29 mouse cellular contexts compared by ENCODE assay signal in the genomic region with DNA sequence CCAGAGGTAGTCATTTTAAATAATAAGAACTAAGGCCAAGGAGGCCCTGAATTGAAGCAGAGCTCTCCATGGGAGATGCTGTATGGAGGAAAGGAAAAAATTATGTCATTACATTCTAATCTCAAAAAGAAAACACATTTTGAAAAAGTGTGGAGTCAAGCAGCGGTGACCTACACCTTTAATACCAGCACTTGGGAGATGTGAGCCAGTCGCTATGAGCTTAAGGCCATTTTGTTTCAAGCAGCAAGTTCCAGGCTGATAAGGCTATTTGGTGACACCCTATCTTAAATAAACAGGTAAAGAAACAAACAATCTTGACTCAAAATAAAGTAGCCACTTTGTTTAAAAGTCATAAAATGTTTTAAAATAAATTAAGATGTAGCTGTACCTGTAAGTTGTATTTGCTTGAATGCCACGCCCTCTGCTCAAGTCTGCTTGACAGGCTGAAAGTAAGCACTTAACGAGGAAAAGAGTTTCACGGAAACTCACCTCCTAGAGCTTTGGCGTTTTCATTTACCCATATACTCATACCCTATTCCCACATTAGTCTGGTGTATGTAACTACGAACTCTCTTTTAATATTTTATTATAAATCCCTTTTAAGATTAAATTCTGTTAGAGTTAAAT. TPM values are rescaled to one million over a fixed set of nuclear protein-coding genes. Genes with fewer than 3 reads are reported as not detected.
A peak's percentile ranks its signal among the peaks of the same experiment; 100 is the strongest.
DNase-seq lines count a peak whose midpoint lies in the region; TF ChIP-seq lines count a peak whose summit lies in the region.
"Had no signal": no experiment of that assay in that cellular context is flagged by ENCODE, and none has a peak within 500 bp of the region (broad histone marks: within the 10 kb centered on the region; RNA-seq: fewer than 3 reads in every experiment).

No protein-coding gene starts in this region.

- 65% methylated on average over 7 of the region's 7 CpGs for WGBS in limb, embryonic 10.5 days

- H3K4me1 ChIP-seq in ES-Bruce4 (ENCODE audit: control insufficient read depth, insufficient read depth, low read length): peaks cover 2% of the 10 kb centered on the region
- no peaks in the 10 kb centered on the region for H3K4me1 ChIP-seq in limb, embryonic 10.5 days
- H3K4me1 ChIP-seq: embryonic facial prominence, embryonic 10.5 days; embryonic facial prominence, embryonic 13.5 days; forebrain, embryonic 12.5 days; forebrain, embryonic 15.5 days; heart, embryonic 12.5 days; heart, embryonic 15.5 days; hindbrain, embryonic 10.5 days; hindbrain, embryonic 13.5 days had no signal

- no peak for TF ChIP-seq CTCF in ES-Bruce4 (IDR thresholded peaks at IDR 0.05; ENCODE audit: low read depth, low read length)

- no peak overlapping the region for H3K9ac ChIP-seq in ES-Bruce4 (ENCODE audit: low read depth, poor library complexity, severe bottlenecking)
- H3K9ac ChIP-seq: embryonic facial prominence, embryonic 13.5 days; forebrain, embryonic 12.5 days; forebrain, embryonic 15.5 days; heart, embryonic 12.5 days; heart, embryonic 15.5 days; hindbrain, embryonic 13.5 days had no signal

- H3K4me3 ChIP-seq in ES-Bruce4 (ENCODE audit: low read depth, low read length): no peak overlapping the region
- H3K4me3 ChIP-seq in limb, embryonic 10.5 days: no peak overlapping the region
- H3K4me3 ChIP-seq: embryonic facial prominence, embryonic 10.5 days; embryonic facial prominence, embryonic 13.5 days; erythroblast, embryonic 14.5 days; forebrain, embryonic 12.5 days; forebrain, embryonic 15.5 days; heart, embryonic 12.5 days; heart, embryonic 15.5 days; hindbrain, embryonic 10.5 days; hindbrain, embryonic 13.5 days had no signal

- no peak for TF ChIP-seq POLR2A in ES-Bruce4 (IDR thresholded peaks at IDR 0.05; ENCODE audit: insufficient read depth, low read length)

- no peaks in the 10 kb centered on the region for H3K9me3 ChIP-seq in ES-Bruce4 (replicated peaks; ENCODE audit: control insufficient read depth, insufficient read depth, low read length, poor library complexity, severe bottlenecking)
- no peaks in the 10 kb centered on the region for H3K9me3 ChIP-seq in limb, embryonic 10.5 days (replicated peaks)
- H3K9me3 ChIP-seq: embryonic facial prominence, embryonic 10.5 days; embryonic facial prominence, embryonic 13.5 days; forebrain, embryonic 12.5 days; forebrain, embryonic 15.5 days; heart, embryonic 12.5 days; heart, embryonic 15.5 days; hindbrain, embryonic 10.5 days; hindbrain, embryonic 13.5 days had no signal

- no peaks in the 10 kb centered on the region for H3K27me3 ChIP-seq in ES-Bruce4 (ENCODE audit: control insufficient read depth, insufficient read depth, low read length, poor library complexity, severe bottlenecking)
- no peaks in the 10 kb centered on the region for H3K27me3 ChIP-seq in limb, embryonic 10.5 days (ENCODE audit: low read depth, poor library complexity, severe bottlenecking)
- H3K27me3 ChIP-seq: embryonic facial prominence, embryonic 13.5 days; forebrain, embryonic 12.5 days; forebrain, embryonic 15.5 days; heart, embryonic 12.5 days; heart, embryonic 15.5 days; hindbrain, embryonic 13.5 days had no signal

- H3K36me3 ChIP-seq in ES-Bruce4 (ENCODE audit: control insufficient read depth, insufficient read depth, low read length, poor library complexity, severe bottlenecking): no peaks in the 10 kb centered on the region
- H3K36me3 ChIP-seq in limb, embryonic 10.5 days: no peaks in the 10 kb centered on the region
- H3K36me3 ChIP-seq: embryonic facial prominence, embryonic 13.5 days; forebrain, embryonic 12.5 days; forebrain, embryonic 15.5 days; heart, embryonic 12.5 days; heart, embryonic 15.5 days; hindbrain, embryonic 10.5 days; hindbrain, embryonic 13.5 days had no signal

- peak overlapping the region; percentile 86 for H3K27ac ChIP-seq in ES-Bruce4 (ENCODE audit: insufficient read depth, low read length)
- no peak overlapping the region for H3K27ac ChIP-seq in limb, embryonic 10.5 days
- H3K27ac ChIP-seq: embryonic facial prominence, embryonic 10.5 days; embryonic facial prominence, embryonic 13.5 days; forebrain, embryonic 12.5 days; forebrain, embryonic 15.5 days; heart, embryonic 15.5 days; hindbrain, embryonic 10.5 days; hindbrain, embryonic 13.5 days; hindbrain, postnatal 0 days had no signal

- no peak for TF ChIP-seq EP300 in ES-Bruce4 (IDR thresholded peaks at IDR 0.05; ENCODE audit: insufficient read depth, low read depth, low read length)

- DNase-seq in ES-CJ7 (ENCODE audit: low read depth, low spot score) (peak; percentile 11), ZHBTc4 (ENCODE audit: low read depth, low spot score) (peak; percentile 34)
- peak; percentile 21 for DNase-seq in lung, postnatal 10 days
- no peak for DNase-seq in limb, embryonic 10.5 days (ENCODE audit: low spot score)
- DNase-seq in right cerebral cortex, postnatal 10 days (ENCODE audit: low spot score in 2 of 2): no peak
- DNase-seq in adrenal gland, adult (ENCODE audit: inconsistent age in 2 of 2, low spot score in 1 of 2): no peak
- DNase-seq in adrenal gland, adult 8-10 months: no peak
- DNase-seq: adrenal gland, adult 2 months; adrenal gland, postnatal 25 days; cerebellum, adult 11-12 months; cerebellum, adult 8-10 months; cerebellum, postnatal 10 days; cerebellum, postnatal 36 days; embryo, embryonic 11 days; gastrocnemius, postnatal 25 days; heart, adult 18-20 months; heart, postnatal 10 days; heart, postnatal 36 days had no signal

RNA-seq across cellular contexts. Expression of a gene that starts 45.6 kb away (rescaled TPM):
- polyA plus RNA-seq in ES-Bruce4 (2011; ENCODE audit: insufficient read depth, insufficient read length, low read depth, missing spikeins): 66.9 and 67.3 TPM in 2 replicates
- polyA plus RNA-seq in limb, embryonic 10.5 days (2016; fragmentation: Nextera tagmentation; extraction: Ambion mirVana): 54.3 and 67.7 TPM in 2 replicates
- 10 to 100 TPM; 57.8 to 80.9 (median 72.8) TPM for total RNA-seq in adrenal gland, adult 8-10 months (2022)
- polyA plus RNA-seq: erythroblast, embryonic 14.5 days had no signal

Comparison
In these comparisons a context has a peak if more than half of its experiments do, and no peak if none do; other contexts are left out.
1. DNase-seq: peak in ES-CJ7 (single experiment), ZHBTc4 (single experiment) and lung, postnatal 10 days (single experiment); none in limb, embryonic 10.5 days (single experiment), right cerebral cortex, postnatal 10 days (0 of 2), adrenal gland, adult (0 of 2) and adrenal gland, adult 8-10 months (single experiment).